Mouse (Mus musculus): ENCODE measurements at regions not wholly inside any gene's neighbourhood (a gene's known extent, or its start where the extent isn't known, plus 50 kb on each side); places are given as distances from the start of the nearest gene placed in this dataset.

DNA sequence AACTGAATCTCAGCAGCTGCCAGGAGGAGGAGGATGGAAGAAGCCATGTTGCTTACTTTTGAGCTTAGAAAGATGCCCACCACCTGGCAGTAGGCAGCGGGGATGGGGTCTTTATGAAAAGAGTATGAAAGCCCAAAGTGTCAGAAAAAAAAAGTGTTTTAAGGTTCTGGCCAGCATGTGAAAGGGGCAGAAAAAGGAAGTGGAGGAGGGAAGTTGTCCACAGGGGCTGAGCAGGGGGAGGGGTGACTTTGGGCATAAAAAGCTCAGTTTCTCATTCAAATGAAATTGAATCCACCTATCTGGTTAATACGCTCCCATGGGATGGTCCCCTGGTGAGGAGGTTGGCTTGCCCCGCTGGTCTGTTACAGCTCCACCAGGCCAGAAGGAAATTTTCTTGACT is 50.4 kb upstream of the L3mbtl4 start:
- H3K4me3 ChIP-seq (ENCODE audit: low read depth, low read length) = no peak overlapping the region
- H3K9ac ChIP-seq (replicated peaks; ENCODE audit: low read depth, low read length) = no peak overlapping the region
- no peak for ATAC-seq (ENCODE audit: low read depth)
- WGBS = 89% methylated on average over 3 of the region's 3 CpGs
- H3K27me3 ChIP-seq (ENCODE audit: control insufficient read depth, insufficient read depth, low read length) = no peaks in the 10 kb centered on the region
- H3K4me1 ChIP-seq (ENCODE audit: control insufficient read depth, insufficient read depth, low read length) = no peaks in the 10 kb centered on the region
- no peak overlapping the region for H3K27ac ChIP-seq (ENCODE audit: low read depth, low read length)
- no peaks in the 10 kb centered on the region for H3K9me3 ChIP-seq (ENCODE audit: control insufficient read depth, low read length)
- no peaks in the 10 kb centered on the region for H3K36me3 ChIP-seq (ENCODE audit: control insufficient read depth, insufficient read depth, low read length)
- no peak overlapping the region for H3K4me2 ChIP-seq (ENCODE audit: low read depth, low read length)
